Mouse (Mus musculus) megakaryocyte progenitor cell, adult 5-6 weeks (primary cell): ENCODE data around the gene I0C0044D17Rik. TPM values are rescaled to one million over a fixed set of nuclear protein-coding genes. Genes with fewer than 3 reads are reported as not detected.

Source experiments
- ATAC-seq: replicated peaks from 2 replicates; pipeline ENCODE4 v1.8.0; 2016; ENCODE audit warnings: mild to moderate bottlenecking, moderate TSS enrichment, inconsistent platforms; ENCODE audit not compliant: poor library complexity
- total RNA-seq, 2 experiments: library from RNA; stranded (forward) in 1 of 2; stranded (reverse) in 1 of 2; fragments of 157-497, 149-512 nt in 1 of 2; fragments of 200-1000 nt in 1 of 2; gene quantifications; 2 replicates each; pipeline versions ENCODE4 v1.2.3 to v1.2.4; 2015 to 2017

Gene I0C0044D17Rik
- total RNA-seq, 2 experiments from 2014 or later = not detected

GRCm38 (mm10) chr4:98785851-98786250 is 37.8 kb downstream of the I0C0044D17Rik start:
- no peak for ATAC-seq

- ATAC-seq = no peak
These were observed 45.4 kb downstream of the I0C0044D17Rik start for GRCm38 (mm10) chr4:98778219-98778618.

- ATAC-seq = no peak
These were observed 46.2 kb downstream of the I0C0044D17Rik start for GRCm38 (mm10) chr4:98777464-98777863.

- no peak for ATAC-seq
These were observed 46.8 kb downstream of the I0C0044D17Rik start for GRCm38 (mm10) chr4:98776721-98777427.

GRCm38 (mm10) chr4:98773785-98774184 is 49.9 kb downstream of the I0C0044D17Rik start:
- no peak for ATAC-seq

Other genes starting within 250 kb of the I0C0044D17Rik start
- not detected in 2 replicates for gene L1td1, start 97.1 kb downstream of the I0C0044D17Rik start, total RNA-seq (2015)
- not detected in 2 replicates for gene L1td1, start 97.1 kb downstream of the I0C0044D17Rik start, total RNA-seq (2017)
- gene Kank4, start 6.3 kb downstream of the I0C0044D17Rik start, total RNA-seq (2015) = not detected in 2 replicates
- gene Kank4, start 6.3 kb downstream of the I0C0044D17Rik start, total RNA-seq (2017) = 0.12 TPM in 1 of 2 replicates, not detected in the other
- 192 and 198 TPM in 2 replicates for gene Usp1, start 100.0 kb upstream of the I0C0044D17Rik start, total RNA-seq (2015)
- 164 and 194 TPM in 2 replicates for gene Usp1, start 100.0 kb upstream of the I0C0044D17Rik start, total RNA-seq (2017)
- gene Angptl3, start 207.1 kb upstream of the I0C0044D17Rik start, total RNA-seq (2015) = 1.7 and 3.2 TPM in 2 replicates
- 2.0 and 3.7 TPM in 2 replicates for gene Angptl3, start 207.1 kb upstream of the I0C0044D17Rik start, total RNA-seq (2017)